Mouse (Mus musculus) erythroblast, adult 5-6 weeks (primary cell): ENCODE measurements around the gene Ackr2. TPM values are rescaled to one million over a fixed set of nuclear protein-coding genes. Genes with fewer than 3 reads are reported as not detected.
A peak's percentile ranks its signal among the peaks of the same experiment; 100 is the strongest.

Experiments used
- ATAC-seq: replicated peaks from 2 replicates; pipeline ENCODE4 v1.8.0; 2016; ENCODE audit warnings: moderate number of reproducible peaks, mild to moderate bottlenecking, moderate TSS enrichment, inconsistent platforms; ENCODE audit not compliant: poor library complexity, low FRiP score, severe bottlenecking
- total RNA-seq, 2 experiments: library from RNA; stranded (forward) in 1 of 2; stranded (reverse) in 1 of 2; fragments of 150-400 nt in 1 of 2; fragments of 200-764, 138-1000 nt in 1 of 2; gene quantifications; 2 replicates each; pipeline versions ENCODE4 v1.2.3 to v1.2.4; 2015 to 2017; ENCODE audit warnings: low replicate concordance in 2 of 2

The Ackr2 gene
- total RNA-seq, 2 experiments from 2014 or later = 0.09 TPM; not detected in 1

DNA sequence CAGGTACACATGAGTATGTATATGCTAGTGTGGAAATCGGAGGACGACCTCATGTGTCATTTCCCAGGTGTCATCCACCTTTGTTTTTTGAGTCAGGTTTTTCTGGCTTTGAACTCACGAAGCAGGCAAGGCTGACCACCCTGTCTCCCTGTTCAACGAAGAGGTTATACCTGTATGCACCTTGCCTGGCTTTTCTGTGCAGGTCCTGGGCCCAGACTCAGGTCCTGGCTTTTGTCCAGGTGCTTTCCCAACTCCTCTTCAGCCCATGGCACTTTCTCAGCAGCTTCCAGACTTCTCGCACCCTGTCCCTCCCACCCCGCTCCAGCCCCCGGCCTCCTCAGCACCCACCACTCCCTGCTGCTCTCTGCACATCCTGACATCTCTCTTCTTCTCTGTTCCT is 13.0 kb downstream of the Ackr2 start:
- ATAC-seq = no peak

DNA sequence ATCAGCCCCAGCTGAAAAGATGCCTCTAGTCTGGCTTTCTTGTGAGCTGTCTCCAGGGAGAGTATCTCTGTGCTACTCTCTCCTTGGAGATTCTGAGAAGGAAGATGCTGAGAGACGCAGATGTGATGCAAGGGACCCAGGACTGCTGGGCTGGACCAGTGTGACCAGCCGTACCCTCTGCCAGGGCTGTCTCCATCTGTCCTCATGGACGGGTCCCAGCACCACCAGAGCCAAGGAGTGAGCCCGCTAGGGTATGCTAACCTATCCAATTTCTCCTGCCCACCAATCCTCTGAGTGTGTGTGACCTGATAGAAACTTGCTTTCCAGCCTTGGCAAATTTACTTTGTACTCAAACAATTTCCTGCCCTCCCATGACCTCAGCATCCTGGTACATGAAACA is 14.6 kb downstream of the Ackr2 start:
- ATAC-seq = no peak

DNA sequence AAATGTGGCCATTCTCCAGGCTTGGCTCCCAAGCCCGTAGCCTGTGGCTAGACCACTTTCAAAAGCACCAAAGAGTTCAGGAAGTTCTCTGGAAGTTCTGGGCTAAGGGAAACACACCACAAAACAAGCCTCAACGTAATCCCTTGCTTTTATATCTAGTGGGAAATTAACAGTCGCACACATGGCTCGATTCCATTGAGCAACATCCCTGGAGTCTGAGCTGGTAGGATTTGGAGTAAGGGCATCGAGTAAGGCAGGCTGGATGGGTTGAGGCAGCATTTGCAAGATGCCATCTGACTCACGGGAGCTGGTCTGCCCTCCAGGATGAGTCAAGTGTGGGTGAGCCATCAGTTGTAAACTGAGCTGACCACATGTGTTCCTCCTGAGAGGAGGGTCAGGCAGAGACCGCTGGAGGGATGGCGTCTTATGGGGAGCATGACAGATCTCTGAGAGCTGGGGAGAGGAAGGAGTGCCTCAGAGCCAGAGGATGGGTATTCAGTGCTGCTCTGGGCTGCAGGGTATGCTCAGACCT is 16.1 kb downstream of the Ackr2 start:
- no peak for ATAC-seq

DNA sequence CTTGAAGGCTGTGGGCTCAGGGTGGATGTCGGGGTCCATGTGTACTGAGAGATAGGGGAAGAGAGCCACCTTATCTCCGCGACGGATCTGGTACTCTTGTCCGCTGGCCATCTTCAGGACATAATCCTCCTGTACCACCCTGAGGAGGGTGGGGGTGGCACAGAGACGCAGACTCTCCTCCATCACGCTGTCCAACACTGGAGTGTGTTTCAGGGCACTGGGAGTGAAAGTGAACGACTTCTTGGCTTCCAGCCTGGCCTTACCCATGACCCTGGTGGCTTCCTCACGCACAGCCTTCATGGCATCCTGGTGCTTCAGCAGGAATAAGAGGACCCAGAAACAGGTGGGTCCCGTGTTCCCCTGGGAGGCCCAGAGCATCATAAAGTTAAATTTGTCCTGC is 16.9 kb downstream of the Ackr2 start:
- no peak for ATAC-seq

DNA sequence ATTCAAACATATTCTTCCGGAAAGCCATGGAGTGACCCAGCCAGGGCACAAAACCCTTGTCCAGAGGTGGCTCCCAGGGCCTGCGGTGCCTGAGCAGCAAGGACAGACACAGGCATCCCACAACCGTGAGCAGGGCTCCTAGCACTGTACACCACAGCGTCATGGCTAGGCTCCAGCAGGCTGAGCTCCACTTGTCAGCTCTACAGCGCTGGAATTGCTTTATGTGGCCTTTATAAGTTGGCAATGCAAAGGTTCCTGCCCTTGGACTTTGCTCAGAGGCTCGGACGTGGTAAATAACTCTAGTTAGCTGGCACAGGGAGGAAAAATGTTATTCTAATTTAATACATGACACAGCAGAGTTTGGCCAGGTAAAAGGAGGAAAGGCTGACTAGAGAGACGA is 17.9 kb downstream of the Ackr2 start, which contains the start of gene Cyp8b1:
Gene Cyp8b1 (minus strand): TSS at position 204 of the 400 bp plus-strand sequence.
- ATAC-seq = no peak

DNA sequence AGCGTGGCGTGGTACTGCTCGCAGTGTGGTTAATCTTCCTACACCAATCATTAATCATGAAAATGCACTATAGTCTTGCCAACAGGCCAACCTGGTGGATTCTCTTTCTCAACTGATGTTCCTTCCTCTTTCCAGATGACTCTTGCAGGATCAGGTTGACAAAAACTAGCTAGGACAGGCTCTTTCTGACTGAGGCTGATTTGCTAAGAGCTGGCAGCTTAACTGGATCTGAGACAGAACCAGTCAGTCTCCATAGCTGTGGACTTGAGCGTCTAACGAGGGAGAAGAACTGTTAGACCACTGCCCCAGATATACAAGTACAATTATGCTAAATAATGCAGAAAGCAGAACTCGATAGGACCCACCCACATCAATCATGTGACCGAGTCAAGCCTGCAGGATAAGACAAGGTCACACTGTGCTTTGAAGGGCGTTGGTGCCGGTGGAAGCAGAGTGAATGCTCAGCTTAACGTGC is 20.9 kb downstream of the Ackr2 start:
- ATAC-seq = no peak

DNA sequence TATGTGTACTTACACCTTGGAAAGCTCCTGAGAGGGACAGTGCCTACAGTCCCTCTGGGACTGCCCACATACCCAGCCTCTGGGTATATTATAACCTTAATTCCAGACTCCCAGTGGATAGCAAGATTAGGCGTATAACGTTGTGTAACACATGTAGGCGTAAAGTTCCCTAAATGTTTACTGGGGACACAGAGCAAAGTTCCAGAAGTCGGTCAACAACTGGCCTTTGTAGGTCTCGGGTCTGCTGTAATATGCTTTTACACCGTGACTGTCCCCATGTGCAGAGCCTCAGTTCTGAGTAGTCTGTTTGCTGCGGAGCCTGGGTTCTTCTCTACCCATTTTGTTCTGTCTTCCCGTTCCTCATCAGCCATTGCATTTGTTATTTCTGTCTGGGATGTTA is 25.3 kb downstream of the Ackr2 start:
- no peak for ATAC-seq

DNA sequence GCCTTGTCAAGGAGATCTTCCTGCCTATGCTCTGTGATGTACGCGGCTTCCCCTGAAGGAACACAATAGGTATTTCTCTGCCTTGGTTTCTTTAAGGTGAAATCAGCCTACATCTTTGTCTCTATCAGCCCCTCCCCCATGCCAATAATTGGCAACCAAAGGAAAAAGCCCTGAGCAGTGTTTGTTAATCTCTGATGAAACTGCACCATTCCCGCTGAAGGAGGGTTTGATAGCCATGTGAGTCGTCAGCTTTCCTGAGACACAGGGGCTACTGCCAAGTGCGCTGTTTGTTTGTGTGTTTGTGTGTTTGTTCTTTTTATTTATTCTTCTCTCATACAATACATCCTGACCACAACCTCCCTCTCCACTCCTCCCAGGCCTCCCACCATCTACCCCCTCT is 25.8 kb downstream of the Ackr2 start:
- no peak for ATAC-seq

DNA sequence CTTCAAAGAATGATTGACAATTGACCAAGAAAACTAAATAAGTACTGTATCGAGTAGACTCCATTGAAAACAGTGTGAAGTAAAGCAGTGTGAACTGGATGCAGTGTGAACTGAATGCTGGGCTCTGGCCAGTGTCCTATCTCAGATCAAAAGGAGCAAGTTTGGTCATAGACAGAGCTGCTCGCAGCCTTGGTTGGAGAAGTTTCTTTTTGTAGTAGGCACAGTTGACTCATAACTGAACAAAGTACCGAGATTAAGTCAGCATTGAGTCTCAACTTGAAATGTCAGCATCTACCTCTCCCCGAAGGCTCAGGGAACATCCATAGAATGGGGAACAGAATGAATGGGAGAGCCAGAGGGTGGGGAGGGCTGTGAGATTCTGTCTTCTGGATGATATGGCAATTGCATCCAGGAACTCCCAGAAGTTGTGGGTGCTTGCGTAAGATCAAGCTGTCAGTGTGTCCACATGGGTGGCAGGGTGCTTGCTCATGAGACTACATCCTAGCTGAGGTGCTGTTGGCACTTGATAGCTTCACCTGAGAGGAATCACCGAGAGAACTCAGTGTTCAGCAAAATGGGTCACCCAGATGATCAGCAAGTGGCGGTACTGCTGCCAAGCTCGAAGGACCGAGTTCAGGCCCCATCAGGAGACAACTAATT is 26.9 kb downstream of the Ackr2 start:
- ATAC-seq = no peak

DNA sequence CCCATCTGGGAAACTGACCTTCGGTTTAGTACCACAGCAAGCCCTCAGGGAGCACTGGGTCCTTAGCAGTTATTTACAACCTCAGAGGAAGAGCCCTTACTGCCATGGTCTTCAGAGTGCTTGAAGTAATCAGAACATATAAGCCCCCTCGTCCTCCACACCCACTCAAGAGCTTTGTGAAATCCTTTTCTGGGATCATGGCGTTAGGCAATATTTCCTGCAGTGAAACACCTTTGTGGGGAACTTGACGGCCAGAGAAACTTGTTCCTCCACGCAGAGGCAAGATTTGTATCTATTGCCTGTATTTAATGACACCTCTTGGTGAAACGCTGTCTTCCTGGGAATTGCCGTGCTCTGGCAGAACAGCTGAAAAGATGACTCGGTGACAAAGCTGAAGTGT is 27.8 kb downstream of the Ackr2 start:
- no peak for ATAC-seq

DNA sequence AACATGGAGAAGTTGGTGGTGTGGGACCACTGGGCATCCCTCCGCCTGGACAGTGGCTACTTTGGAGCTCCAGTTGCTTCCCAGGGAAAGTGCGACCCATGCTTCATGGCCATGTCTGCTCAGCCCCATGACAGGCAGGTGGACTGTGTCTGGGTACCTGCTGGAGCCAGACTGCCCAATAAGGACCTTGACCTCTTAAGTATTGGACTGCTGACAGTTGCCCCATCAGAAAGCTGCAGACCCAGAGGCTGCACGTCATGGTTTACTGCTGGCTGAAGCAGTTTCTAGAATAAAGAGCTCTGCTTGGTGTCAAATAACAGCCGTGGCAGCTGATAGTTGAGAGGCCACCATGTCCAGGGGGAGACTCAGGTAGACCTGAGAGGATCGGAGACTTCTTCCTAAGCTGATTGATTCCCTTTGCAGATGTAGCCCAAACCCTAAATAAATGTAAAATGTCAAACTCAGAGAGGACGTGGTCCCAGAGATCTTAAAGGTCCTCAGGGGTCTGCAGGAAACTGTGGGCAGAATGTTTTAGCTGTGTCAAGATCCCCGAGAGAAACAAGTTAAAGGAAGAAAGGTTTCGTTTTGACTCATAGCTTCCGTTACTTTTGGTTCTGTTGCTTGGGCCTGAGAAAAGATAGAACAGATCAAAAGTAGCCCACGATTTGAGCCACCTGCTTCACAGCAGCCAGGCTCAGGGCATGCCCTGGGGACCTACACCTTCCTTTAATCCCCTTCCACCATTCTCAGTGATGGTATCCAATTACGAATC is 28.7 kb downstream of the Ackr2 start:
- ATAC-seq = no peak

DNA sequence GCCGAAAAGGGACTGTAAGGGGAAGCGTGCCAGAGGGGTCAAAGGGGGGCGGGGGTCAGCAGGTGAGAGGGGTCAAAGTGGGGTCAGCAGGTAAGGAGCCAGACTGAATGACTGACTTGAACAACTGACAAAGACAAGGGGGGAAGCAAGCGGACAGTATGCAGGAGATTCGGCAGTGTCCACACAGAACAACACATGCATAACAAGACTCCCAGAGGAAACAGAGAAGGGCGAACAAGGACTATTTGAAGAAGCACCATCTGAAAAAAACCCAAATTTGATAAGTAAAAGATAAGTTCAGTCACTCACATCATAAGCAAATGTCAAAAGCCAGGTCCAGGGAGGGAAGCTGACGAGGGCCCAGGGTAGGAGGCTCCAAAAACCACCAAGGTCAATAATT is 29.6 kb downstream of the Ackr2 start:
- ATAC-seq = no peak

DNA sequence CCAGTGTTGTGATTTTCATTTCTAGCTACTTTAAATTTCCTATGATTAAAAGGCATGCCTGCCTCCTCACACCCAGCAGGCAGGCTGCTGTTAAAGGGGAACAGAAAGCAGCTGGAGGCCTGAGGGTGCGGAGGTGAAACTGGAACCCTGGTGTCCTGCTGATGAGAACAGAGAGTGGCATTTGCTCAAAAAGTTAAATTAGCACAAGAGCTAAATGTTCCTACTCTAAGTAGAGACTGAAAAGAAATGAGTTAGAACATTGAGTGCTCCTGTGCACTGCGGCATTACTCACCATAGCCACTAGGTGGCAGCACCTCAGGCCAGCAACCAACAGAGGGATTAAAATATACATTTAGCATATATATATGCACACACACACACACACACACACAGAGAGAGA is 30.3 kb downstream of the Ackr2 start:
- ATAC-seq = peak; percentile 84

DNA sequence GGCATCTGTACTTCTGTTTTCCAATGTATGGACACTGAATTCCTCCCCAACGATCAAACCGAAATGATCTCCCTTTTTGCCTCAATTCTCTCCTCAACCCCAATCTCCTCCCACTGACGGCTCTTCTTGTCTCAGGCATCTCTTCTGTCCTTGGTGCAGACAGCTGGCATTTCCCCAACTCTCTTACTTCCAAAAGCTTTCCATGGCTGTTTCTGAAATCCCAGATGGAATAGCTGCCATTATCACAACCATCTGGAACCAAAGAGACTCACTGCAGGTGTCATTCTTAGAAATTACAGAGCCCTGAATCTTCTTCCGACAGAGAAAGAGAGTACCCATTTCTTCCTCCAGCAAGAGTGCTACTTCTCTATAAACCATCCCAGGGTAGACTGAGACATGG is 36.7 kb downstream of the Ackr2 start:
- no peak for ATAC-seq

DNA sequence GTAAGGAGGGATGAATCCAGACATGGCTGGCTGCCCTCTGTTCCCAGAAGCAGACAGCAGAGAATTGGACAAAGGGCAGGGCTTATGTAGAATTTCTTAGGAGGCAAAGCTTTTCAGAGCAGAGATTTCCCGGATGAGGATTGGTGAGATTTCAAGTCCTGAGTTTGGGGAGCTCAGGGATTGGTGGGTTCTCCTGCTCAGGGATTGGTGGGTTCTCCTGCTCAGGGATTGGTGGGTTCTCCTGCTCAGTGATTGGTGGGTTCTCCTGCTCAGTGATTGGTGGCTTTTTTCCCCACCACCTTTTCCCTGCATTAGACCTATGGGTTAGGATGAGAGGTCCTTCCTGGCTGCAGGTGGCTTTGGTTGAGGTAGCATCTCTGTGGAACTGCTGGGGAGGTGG is 38.8 kb downstream of the Ackr2 start:
- no peak for ATAC-seq

DNA sequence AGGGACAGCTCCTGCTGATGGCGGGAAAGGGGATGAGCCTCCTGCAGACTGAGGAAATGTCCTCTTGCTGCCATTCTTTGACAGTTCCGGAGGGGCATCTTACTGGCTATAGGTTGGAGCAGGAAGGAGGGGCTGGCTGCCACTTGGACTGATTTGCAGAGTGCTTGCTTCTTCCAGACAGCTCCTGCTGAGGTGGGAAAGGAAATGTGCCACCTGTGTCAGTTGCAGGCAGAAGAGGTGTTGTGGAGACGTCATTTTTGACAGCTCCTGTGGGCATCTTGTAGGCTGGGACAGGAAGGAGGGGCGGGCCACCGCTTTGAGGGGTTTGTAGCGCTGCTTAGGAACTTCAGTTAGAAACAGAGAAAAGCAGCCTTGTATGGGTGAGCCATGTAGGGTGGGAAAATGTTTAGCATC is 39.3 kb downstream of the Ackr2 start:
- ATAC-seq = no peak

DNA sequence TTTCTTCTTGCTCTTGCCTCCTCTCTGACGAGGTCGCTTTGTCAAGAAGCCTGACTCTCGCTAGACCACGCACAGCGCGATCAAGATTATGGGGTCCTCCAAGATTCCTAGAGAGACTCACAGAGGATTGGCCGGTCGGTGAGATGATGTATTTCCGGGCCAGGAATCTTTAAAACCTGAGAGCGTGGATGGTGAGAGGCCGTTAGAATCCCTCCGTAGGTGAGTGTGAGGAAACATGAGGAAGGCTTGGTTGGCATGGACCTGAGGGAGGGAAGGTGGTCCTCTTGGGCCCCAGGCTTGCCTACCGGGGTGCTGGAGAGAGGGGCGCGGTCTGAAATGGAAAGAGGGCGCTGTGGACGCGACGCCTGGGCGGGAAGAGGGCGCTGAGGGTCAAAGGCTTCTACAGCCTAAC is 39.8 kb downstream of the Ackr2 start:
- ATAC-seq = no peak

DNA sequence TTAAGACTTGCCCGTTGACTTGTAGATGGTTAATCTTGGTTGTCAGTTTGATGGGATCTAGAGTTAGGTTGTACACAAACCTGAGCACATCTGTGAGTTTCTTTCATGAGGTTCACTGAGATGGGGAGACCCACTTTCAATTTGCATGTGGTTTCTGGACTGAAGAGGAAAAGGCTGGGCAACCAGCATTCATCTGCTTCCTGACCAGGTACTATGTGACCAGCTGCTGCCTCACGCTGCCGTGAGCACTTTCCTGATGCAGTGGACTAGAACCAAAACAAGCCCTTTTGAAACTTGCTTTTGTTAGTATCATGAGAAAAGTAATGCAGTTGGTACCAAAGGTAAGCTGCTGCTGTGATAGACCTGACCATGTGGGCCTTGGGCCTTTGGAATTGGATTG is 44.9 kb downstream of the Ackr2 start:
- no peak for ATAC-seq

DNA sequence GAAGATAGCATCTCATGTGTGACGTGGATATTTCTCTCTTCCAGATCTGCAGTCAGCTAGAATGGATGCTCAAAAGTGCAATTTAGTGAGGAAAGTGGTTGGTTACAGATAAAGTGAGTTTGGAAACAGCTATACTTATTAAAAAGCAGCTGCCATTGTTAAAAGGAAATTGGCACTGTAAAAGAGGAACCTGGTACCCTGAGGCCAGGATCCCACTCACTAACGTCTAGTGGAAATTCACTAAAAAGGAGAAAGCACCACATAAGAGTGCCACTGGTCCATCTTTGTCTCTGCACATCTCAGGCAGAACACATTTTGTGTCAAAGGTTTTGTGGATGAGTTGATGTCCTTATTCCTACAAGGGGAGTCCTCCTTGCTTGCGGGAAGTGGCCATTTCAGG is 45.5 kb downstream of the Ackr2 start:
- ATAC-seq = no peak

DNA sequence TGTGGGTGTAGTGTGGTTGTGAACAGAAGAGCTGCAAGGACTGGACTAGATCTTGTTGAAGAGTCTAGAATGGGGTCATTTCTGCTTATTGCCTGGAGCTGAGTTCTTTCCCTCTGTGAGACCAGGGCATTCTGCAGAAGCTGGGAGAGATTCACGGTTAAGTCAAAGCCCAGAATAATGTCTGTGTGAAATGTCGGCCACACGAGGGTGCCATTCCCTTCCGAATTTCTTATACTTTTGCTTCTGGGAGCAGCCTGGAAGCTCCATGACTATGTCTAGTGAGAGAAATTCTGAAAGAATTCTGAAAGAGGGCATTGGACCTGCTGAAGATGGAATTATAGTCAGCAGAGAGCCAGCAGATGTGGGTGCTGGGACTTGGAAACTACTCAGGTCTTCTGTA is 49.6 kb downstream of the Ackr2 start:
- no peak for ATAC-seq

DNA sequence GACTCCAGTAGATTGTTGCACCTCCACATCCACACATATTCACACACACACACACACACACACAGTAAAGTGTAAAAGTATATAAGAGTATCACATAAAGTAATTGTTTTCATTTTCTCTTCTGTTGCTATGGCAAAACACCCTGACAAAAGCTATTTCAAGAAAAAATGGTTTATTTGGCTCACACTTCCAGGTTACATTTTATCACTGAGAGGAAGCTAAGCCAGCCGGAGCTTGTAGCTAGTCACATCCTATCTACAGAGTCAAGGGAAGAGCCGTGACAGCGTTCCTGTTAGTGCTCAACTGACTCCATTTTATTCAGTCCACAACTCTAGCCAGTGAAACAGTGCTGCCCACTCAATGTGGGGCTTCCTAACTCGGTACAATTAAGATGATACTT is 50.3 kb downstream of the Ackr2 start:
- ATAC-seq = no peak
